Comparison of ENCODE assay signal across 9 mouse cellular contexts in genomic region chr2:165994341-165994740, GRCm38 (mm10). TPM values are rescaled to one million over a fixed set of nuclear protein-coding genes. Genes with fewer than 3 reads are reported as not detected.
A peak's percentile ranks its signal among the peaks of the same experiment; 100 is the strongest.
DNase-seq lines count a peak whose midpoint lies in the region; ATAC-seq and TF ChIP-seq lines count a peak whose summit lies in the region.
"Had no signal": no experiment of that assay in that cellular context is flagged by ENCODE, and none has a peak within 500 bp of the region (broad histone marks: within the 10 kb centered on the region; RNA-seq: fewer than 3 reads in every experiment).

No protein-coding gene starts in this region.

- H3K9me3 ChIP-seq in embryonic facial prominence, embryonic 14.5 days (ENCODE audit: control insufficient read depth, low read length): no peaks in the 10 kb centered on the region
- no peaks in the 10 kb centered on the region for H3K9me3 ChIP-seq in midbrain, embryonic 16.5 days (replicated peaks; ENCODE audit: control insufficient read depth, low read length, poor library complexity, severe bottlenecking)

- peak; percentile 26 for TF ChIP-seq CTCF in layer of hippocampus, adult 2 months (conservative IDR thresholded peaks at IDR 0.05)

- peaks cover 16% of the 10 kb centered on the region for H3K4me1 ChIP-seq in embryonic facial prominence, embryonic 14.5 days (ENCODE audit: control insufficient read depth, insufficient read depth, low read length)
- peaks cover 19% of the 10 kb centered on the region for H3K4me1 ChIP-seq in midbrain, embryonic 16.5 days (ENCODE audit: control insufficient read depth, insufficient read depth, low read length)

- H3K27ac ChIP-seq in layer of hippocampus, adult 2 months: no peak overlapping the region
- H3K27ac ChIP-seq in embryonic facial prominence, embryonic 14.5 days (replicated peaks; ENCODE audit: low read depth, low read length): no peak overlapping the region
- no peak overlapping the region for H3K27ac ChIP-seq in midbrain, embryonic 16.5 days (ENCODE audit: low read length)

- H3K27me3 ChIP-seq in embryonic facial prominence, embryonic 14.5 days (replicated peaks; ENCODE audit: control insufficient read depth, insufficient read depth, low read length): no peaks in the 10 kb centered on the region
- H3K27me3 ChIP-seq in midbrain, embryonic 16.5 days (ENCODE audit: control insufficient read depth, insufficient read depth, low read depth, low read length): no peaks in the 10 kb centered on the region

- H3K36me3 ChIP-seq in embryonic facial prominence, embryonic 14.5 days (ENCODE audit: control insufficient read depth, insufficient read depth, low read length): peaks cover 4% of the 10 kb centered on the region; the same call in 1 of the 2 replicates
- H3K36me3 ChIP-seq in midbrain, embryonic 16.5 days (ENCODE audit: control insufficient read depth, insufficient read depth, low read length): no peaks in the 10 kb centered on the region

- 82% methylated on average over 4 of the region's 4 CpGs for WGBS in embryonic facial prominence, embryonic 14.5 days
- 95% methylated on average over 4 of the region's 4 CpGs for WGBS in midbrain, embryonic 16.5 days

- no peak for ATAC-seq in embryonic facial prominence, embryonic 14.5 days (ENCODE audit: low read depth)
- ATAC-seq in midbrain, embryonic 16.5 days: no peak

- H3K4me2 ChIP-seq in embryonic facial prominence, embryonic 14.5 days (ENCODE audit: low read depth, low read length): peak overlapping the region; percentile 96; the same call in 1 of the 2 replicates
- peak overlapping the region; percentile 90; the same call in 1 of the 2 replicates for H3K4me2 ChIP-seq in midbrain, embryonic 16.5 days (ENCODE audit: low read length)

- no peak for DNase-seq in layer of hippocampus, adult 2 months (ENCODE audit: low spot score in 2 of 2)
- no peak for DNase-seq in layer of hippocampus, adult 9-11 months
- peak; percentile 70 for DNase-seq in R1 (ENCODE audit: low read depth, low spot score)
- no peak for DNase-seq in embryonic facial prominence, embryonic 14.5 days (ENCODE audit: low spot score)
- DNase-seq in right cerebral cortex, postnatal 4 days: no peak
- DNase-seq in T-cell, adult 2 months (ENCODE audit: low spot score): no peak
- DNase-seq: cerebellum, adult 18-20 months; heart, postnatal 4 days had no signal

- H3K4me3 ChIP-seq in layer of hippocampus, adult 2 months: no peak overlapping the region; the same call in 1 of the 2 replicates
- H3K4me3 ChIP-seq in embryonic facial prominence, embryonic 14.5 days (ENCODE audit: low read depth, low read length): peak overlapping the region; percentile 97; the same call in 1 of the 2 replicates
- H3K4me3 ChIP-seq in midbrain, embryonic 16.5 days (ENCODE audit: low read depth, low read length): no peak overlapping the region

- no peak overlapping the region for H3K9ac ChIP-seq in embryonic facial prominence, embryonic 14.5 days (ENCODE audit: low read depth, low read length)
- H3K9ac ChIP-seq in midbrain, embryonic 16.5 days (ENCODE audit: low read depth, low read length): no peak overlapping the region

RNA-seq across cellular contexts. Expression of gene Ncoa3, which starts 1.9 kb away (rescaled TPM):
- 10 to 100 TPM; 27.8 to 37.7 TPM for total RNA-seq in layer of hippocampus, adult 2 months (2021)
- polyA plus RNA-seq in embryonic facial prominence, embryonic 14.5 days (2014; fragmentation: Nextera tagmentation; extraction: Ambion mirVana): 15.4 and 15.6 TPM in 2 replicates
- 15.5 and 16.0 TPM in 2 replicates for polyA plus RNA-seq in midbrain, embryonic 16.5 days (2015; fragmentation: Nextera tagmentation; extraction: Ambion mirVana)
